Mouse (Mus musculus): ENCODE results near the gene March4. TPM values are rescaled to one million over a fixed set of nuclear protein-coding genes. Genes with fewer than 3 reads are reported as not detected.

Gene March4
- polyA plus RNA-seq, 1 experiment from 2014 or later = not detected

DNA sequence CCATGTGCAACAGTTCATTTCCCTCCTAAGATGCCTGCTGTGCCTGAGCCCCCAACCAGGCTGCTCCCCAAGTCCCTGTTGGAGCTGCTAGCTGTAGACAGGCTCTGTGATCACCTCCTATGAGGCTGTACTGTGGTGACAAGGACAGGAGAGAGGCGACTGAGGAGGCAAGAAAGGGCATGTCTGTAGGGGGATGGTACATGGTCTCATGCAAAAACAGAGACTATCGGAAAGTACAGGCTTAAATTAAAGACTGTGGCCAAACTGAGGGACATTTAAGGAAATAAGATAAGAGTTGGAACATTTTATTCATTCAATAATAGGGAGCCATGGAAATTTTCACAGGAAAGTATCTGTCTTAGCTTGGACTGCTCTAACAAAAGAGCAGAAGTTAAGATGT lies 29.1 kb downstream of the March4 start:
- H3K4me2 ChIP-seq (replicated peaks; ENCODE audit: low read depth, low read length) = no peak overlapping the region
- H3K4me3 ChIP-seq (ENCODE audit: low read length) = no peak overlapping the region
- no peak overlapping the region for H3K9ac ChIP-seq (ENCODE audit: low read depth, low read length)
- no peak for ATAC-seq (ENCODE audit: low FRiP score, low TSS enrichment)
- no peaks in the 10 kb centered on the region for H3K4me1 ChIP-seq (ENCODE audit: control insufficient read depth, insufficient read depth, low read length)
- H3K36me3 ChIP-seq (ENCODE audit: control insufficient read depth, insufficient read depth, low read length) = no peaks in the 10 kb centered on the region
- no peaks in the 10 kb centered on the region for H3K27me3 ChIP-seq (ENCODE audit: control insufficient read depth, insufficient read depth, low read length)
- WGBS = 72% methylated on average over 2 of the region's 2 CpGs
- H3K27ac ChIP-seq (ENCODE audit: low read depth, low read length) = no peak overlapping the region
- no peaks in the 10 kb centered on the region for H3K9me3 ChIP-seq (ENCODE audit: control insufficient read depth, low read length)

DNA sequence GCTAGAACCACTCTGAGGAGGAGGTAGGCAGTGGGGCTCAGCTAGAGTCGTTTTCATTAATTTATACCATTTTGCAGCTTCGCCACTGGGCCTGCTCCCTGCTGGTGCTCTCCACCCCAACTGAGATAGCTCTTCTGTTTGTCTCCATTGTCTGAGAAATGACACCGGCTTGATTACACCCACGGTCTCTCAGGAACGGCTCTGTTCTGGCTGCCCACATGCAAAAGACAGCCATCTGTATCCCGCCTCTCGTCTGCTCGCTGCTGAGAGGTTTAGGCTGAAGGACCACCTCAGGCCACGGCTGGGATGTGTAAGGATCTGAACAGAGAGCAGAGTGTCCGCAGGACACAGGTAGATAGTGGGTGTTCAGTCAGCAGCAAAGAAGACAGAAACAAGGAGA lies 30.5 kb downstream of the March4 start:
- no peaks in the 10 kb centered on the region for H3K4me1 ChIP-seq (ENCODE audit: control insufficient read depth, insufficient read depth, low read length)
- no peaks in the 10 kb centered on the region for H3K36me3 ChIP-seq (ENCODE audit: control insufficient read depth, insufficient read depth, low read length)
- H3K9me3 ChIP-seq (ENCODE audit: control insufficient read depth, low read length) = no peaks in the 10 kb centered on the region
- H3K27me3 ChIP-seq (ENCODE audit: control insufficient read depth, insufficient read depth, low read length) = no peaks in the 10 kb centered on the region
- H3K4me3 ChIP-seq (ENCODE audit: low read length) = no peak overlapping the region
- H3K27ac ChIP-seq (ENCODE audit: low read depth, low read length) = no peak overlapping the region
- H3K4me2 ChIP-seq (replicated peaks; ENCODE audit: low read depth, low read length) = no peak overlapping the region
- H3K9ac ChIP-seq (ENCODE audit: low read depth, low read length) = no peak overlapping the region
- ATAC-seq (ENCODE audit: low FRiP score, low TSS enrichment) = no peak
- 53% methylated on average over 10 of the region's 10 CpGs for WGBS

DNA sequence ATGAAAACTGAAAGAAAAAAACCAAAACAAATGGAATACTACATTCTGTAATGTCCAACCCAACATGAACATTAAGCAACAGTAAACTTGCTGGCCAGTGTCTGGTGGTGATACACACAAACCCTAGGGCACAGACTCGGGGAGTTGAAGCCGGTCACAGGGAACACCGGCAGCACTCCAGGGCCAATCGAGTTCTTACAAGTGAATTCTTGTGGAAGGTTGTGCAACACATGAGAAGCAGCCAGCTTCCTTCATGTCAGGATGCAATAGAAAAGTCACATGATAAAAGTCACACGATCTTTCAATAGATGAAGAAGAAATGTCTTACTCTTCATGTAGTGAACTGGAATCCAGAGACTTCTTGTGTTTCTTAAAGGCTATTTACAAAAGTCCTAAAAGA lies 39.1 kb downstream of the March4 start:
- no peak overlapping the region for H3K4me3 ChIP-seq (ENCODE audit: low read length)
- no peaks in the 10 kb centered on the region for H3K27me3 ChIP-seq (ENCODE audit: control insufficient read depth, insufficient read depth, low read length)
- WGBS = 88% methylated on average over 5 of the region's 5 CpGs
- no peak overlapping the region for H3K4me2 ChIP-seq (replicated peaks; ENCODE audit: low read depth, low read length)
- no peaks in the 10 kb centered on the region for H3K9me3 ChIP-seq (ENCODE audit: control insufficient read depth, low read length)
- no peak for ATAC-seq (ENCODE audit: low FRiP score, low TSS enrichment)
- H3K36me3 ChIP-seq (ENCODE audit: control insufficient read depth, insufficient read depth, low read length) = no peaks in the 10 kb centered on the region
- H3K9ac ChIP-seq (ENCODE audit: low read depth, low read length) = no peak overlapping the region
- no peaks in the 10 kb centered on the region for H3K4me1 ChIP-seq (ENCODE audit: control insufficient read depth, insufficient read depth, low read length)
- no peak overlapping the region for H3K27ac ChIP-seq (ENCODE audit: low read depth, low read length)

DNA sequence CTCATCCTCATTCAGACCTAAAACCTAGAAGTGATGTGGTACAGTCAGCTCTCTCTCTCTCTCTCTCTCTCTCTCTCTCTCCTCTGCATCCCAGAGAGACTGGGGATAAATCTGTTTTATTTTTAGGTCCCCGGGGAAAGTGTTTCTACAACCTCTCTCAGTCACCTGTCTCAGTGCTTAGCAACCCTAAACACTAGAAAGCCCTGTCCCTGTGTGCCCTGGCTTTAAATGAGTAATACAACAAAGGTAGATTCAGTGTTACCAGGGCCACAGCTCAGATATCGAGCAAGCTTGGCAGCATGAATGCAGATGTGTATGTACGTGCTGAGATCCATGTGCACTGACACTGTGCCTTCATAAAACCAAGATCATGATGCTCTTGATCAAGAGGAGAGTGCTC lies 43.3 kb downstream of the March4 start:
- no peak overlapping the region for H3K4me3 ChIP-seq (ENCODE audit: low read length)
- no peak overlapping the region for H3K9ac ChIP-seq (ENCODE audit: low read depth, low read length)
- no peaks in the 10 kb centered on the region for H3K9me3 ChIP-seq (ENCODE audit: control insufficient read depth, low read length)
- ATAC-seq (ENCODE audit: low FRiP score, low TSS enrichment) = no peak
- WGBS = 86% methylated on average over 3 of the region's 3 CpGs
- H3K4me2 ChIP-seq (replicated peaks; ENCODE audit: low read depth, low read length) = no peak overlapping the region
- no peaks in the 10 kb centered on the region for H3K27me3 ChIP-seq (ENCODE audit: control insufficient read depth, insufficient read depth, low read length)
- no peaks in the 10 kb centered on the region for H3K4me1 ChIP-seq (ENCODE audit: control insufficient read depth, insufficient read depth, low read length)
- H3K36me3 ChIP-seq (ENCODE audit: control insufficient read depth, insufficient read depth, low read length) = no peaks in the 10 kb centered on the region
- no peak overlapping the region for H3K27ac ChIP-seq (ENCODE audit: low read depth, low read length)

DNA sequence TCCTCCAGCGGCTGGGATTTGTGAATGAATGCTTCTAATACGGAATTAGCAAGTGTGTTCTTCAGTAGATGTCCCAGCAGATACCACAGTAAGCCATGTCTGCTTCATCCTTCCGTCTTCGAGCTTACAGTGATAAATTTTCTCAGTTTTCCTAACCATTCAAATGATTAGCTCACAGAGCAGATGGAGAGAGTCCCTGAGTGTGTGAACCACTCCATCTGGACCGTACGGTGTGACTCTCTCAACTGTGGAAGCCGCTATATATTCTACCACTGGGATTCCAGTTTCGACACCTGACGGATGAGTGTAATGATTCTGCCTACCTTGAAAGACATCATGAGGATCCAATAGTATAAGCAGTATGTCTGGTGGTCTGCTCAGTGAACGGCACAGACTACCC lies 44.1 kb downstream of the March4 start:
- no peak overlapping the region for H3K9ac ChIP-seq (ENCODE audit: low read depth, low read length)
- H3K4me1 ChIP-seq (ENCODE audit: control insufficient read depth, insufficient read depth, low read length) = no peaks in the 10 kb centered on the region
- no peak overlapping the region for H3K27ac ChIP-seq (ENCODE audit: low read depth, low read length)
- H3K9me3 ChIP-seq (ENCODE audit: control insufficient read depth, low read length) = no peaks in the 10 kb centered on the region
- no peaks in the 10 kb centered on the region for H3K27me3 ChIP-seq (ENCODE audit: control insufficient read depth, insufficient read depth, low read length)
- H3K4me3 ChIP-seq (ENCODE audit: low read length) = no peak overlapping the region
- 84% methylated on average over 10 of the region's 10 CpGs for WGBS
- H3K36me3 ChIP-seq (ENCODE audit: control insufficient read depth, insufficient read depth, low read length) = no peaks in the 10 kb centered on the region
- no peak for ATAC-seq (ENCODE audit: low FRiP score, low TSS enrichment)
- H3K4me2 ChIP-seq (replicated peaks; ENCODE audit: low read depth, low read length) = no peak overlapping the region

DNA sequence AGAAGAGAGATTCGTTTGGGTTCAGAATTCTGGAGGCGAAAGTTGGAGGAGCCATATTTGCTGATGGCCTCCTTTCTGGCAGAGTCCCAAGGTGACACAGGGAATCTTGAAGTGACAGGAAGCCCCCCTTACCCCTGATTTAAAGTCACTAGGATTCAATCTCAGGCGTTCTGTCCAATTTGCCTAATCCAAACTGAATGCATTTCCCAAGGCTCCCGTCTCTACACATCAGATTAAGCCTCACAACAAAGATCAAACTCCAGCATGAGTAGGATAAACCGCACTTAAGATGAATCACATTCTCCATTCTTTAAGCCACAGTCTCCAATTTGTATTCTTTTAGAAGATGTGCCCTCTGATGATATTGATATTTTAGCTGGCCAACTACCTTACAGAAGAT lies 45.4 kb downstream of the March4 start:
- H3K4me2 ChIP-seq (replicated peaks; ENCODE audit: low read depth, low read length) = no peak overlapping the region
- H3K9ac ChIP-seq (ENCODE audit: low read depth, low read length) = no peak overlapping the region
- H3K4me1 ChIP-seq (ENCODE audit: control insufficient read depth, insufficient read depth, low read length) = no peaks in the 10 kb centered on the region
- H3K27ac ChIP-seq (ENCODE audit: low read depth, low read length) = no peak overlapping the region
- no peaks in the 10 kb centered on the region for H3K36me3 ChIP-seq (ENCODE audit: control insufficient read depth, insufficient read depth, low read length)
- WGBS = 80% methylated on average over 5 of the region's 5 CpGs
- ATAC-seq (ENCODE audit: low FRiP score, low TSS enrichment) = no peak
- H3K4me3 ChIP-seq (ENCODE audit: low read length) = no peak overlapping the region
- H3K27me3 ChIP-seq (ENCODE audit: control insufficient read depth, insufficient read depth, low read length) = no peaks in the 10 kb centered on the region
- H3K9me3 ChIP-seq (ENCODE audit: control insufficient read depth, low read length) = no peaks in the 10 kb centered on the region

DNA sequence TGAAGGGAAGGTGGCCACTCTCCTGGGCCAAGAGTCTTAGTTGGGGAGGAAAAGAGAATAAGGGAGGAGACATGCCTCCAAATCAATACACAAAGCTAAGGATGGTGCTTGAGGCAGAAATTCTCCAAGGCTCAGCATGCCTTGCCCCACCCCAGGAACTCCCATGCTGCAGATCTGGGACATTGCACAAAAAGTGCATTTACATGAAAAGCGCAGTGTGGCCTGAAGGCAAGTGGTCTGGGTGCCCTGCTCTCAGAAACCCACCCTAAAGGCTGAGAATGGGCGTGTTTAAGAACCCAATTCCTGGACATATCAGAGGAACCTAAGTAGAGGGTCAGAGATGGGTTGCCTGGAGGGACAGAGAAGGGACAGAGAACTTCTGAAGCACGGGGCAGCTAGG lies 45.9 kb downstream of the March4 start:
- no peaks in the 10 kb centered on the region for H3K9me3 ChIP-seq (ENCODE audit: control insufficient read depth, low read length)
- H3K4me1 ChIP-seq (ENCODE audit: control insufficient read depth, insufficient read depth, low read length) = no peaks in the 10 kb centered on the region
- no peaks in the 10 kb centered on the region for H3K36me3 ChIP-seq (ENCODE audit: control insufficient read depth, insufficient read depth, low read length)
- no peaks in the 10 kb centered on the region for H3K27me3 ChIP-seq (ENCODE audit: control insufficient read depth, insufficient read depth, low read length)
- no peak overlapping the region for H3K9ac ChIP-seq (ENCODE audit: low read depth, low read length)
- H3K27ac ChIP-seq (ENCODE audit: low read depth, low read length) = no peak overlapping the region
- H3K4me2 ChIP-seq (replicated peaks; ENCODE audit: low read depth, low read length) = no peak overlapping the region
- WGBS = 88% methylated on average over 3 of the region's 3 CpGs
- H3K4me3 ChIP-seq (ENCODE audit: low read length) = no peak overlapping the region
- ATAC-seq (ENCODE audit: low FRiP score, low TSS enrichment) = no peak

DNA sequence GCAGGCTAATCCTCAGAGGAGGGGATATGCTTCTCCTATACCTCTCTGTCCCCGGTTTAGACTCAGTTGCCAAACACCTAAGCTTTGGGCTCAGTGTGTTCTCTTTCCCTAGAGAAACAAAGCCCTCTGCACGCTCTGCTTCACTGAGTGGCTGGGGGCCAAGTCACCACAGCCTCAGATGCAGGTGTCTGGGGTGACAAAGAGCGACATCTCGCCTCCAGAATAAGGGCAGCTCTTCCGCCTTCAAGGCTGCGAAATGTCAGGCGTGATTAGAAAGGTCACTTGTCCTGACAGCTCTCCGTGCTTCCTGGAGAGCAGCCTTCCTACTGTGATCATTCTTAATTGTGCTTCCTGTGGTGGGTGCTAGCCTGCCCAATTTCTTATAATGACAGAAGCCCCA lies 46.5 kb downstream of the March4 start:
- no peak overlapping the region for H3K27ac ChIP-seq (ENCODE audit: low read depth, low read length)
- no peak overlapping the region for H3K9ac ChIP-seq (ENCODE audit: low read depth, low read length)
- ATAC-seq (ENCODE audit: low FRiP score, low TSS enrichment) = no peak
- H3K9me3 ChIP-seq (ENCODE audit: control insufficient read depth, low read length) = no peaks in the 10 kb centered on the region
- H3K4me3 ChIP-seq (ENCODE audit: low read length) = no peak overlapping the region
- H3K36me3 ChIP-seq (ENCODE audit: control insufficient read depth, insufficient read depth, low read length) = no peaks in the 10 kb centered on the region
- no peaks in the 10 kb centered on the region for H3K4me1 ChIP-seq (ENCODE audit: control insufficient read depth, insufficient read depth, low read length)
- no peaks in the 10 kb centered on the region for H3K27me3 ChIP-seq (ENCODE audit: control insufficient read depth, insufficient read depth, low read length)
- 11% methylated on average over 8 of the region's 8 CpGs for WGBS
- H3K4me2 ChIP-seq (replicated peaks; ENCODE audit: low read depth, low read length) = no peak overlapping the region

DNA sequence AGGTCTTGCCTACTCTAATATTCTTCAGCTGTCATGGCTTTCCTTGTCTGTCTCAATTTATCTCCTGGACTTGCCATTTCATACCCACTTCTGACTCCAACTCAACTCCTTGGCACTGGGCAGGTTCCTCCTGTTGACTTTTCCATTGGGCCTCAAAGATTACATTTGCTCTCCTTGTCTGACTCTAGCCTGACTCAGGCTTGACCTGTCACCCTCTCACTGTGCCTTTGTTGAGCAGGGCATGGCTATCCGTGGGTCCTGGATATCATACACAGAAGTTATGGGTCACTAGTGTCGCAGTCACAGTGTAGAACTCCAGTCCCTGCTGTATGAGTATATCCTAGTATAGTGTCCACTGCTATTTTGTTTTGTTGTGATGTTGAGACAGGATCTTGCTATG lies 60.1 kb downstream of the March4 start:
- Histone ChIP-seq H3K27ac (ENCODE audit: low read depth, low read length) (no peak overlapping the region), H3K9me3 (ENCODE audit: control insufficient read depth, low read length) (no peaks in the 10 kb centered on the region), H3K4me1 (ENCODE audit: control insufficient read depth, insufficient read depth, low read length) (no peaks in the 10 kb centered on the region), H3K4me3 (ENCODE audit: low read length) (no peak overlapping the region), H3K36me3 (ENCODE audit: control insufficient read depth, insufficient read depth, low read length) (no peaks in the 10 kb centered on the region), H3K9ac (ENCODE audit: low read depth, low read length) (no peak overlapping the region), H3K4me2 (replicated peaks; ENCODE audit: low read depth, low read length) (no peak overlapping the region), H3K27me3 (ENCODE audit: control insufficient read depth, insufficient read depth, low read length) (no peaks in the 10 kb centered on the region)
- ATAC-seq (ENCODE audit: low FRiP score, low TSS enrichment) = no peak
- 90% methylated on average over 2 of the region's 2 CpGs for WGBS

DNA sequence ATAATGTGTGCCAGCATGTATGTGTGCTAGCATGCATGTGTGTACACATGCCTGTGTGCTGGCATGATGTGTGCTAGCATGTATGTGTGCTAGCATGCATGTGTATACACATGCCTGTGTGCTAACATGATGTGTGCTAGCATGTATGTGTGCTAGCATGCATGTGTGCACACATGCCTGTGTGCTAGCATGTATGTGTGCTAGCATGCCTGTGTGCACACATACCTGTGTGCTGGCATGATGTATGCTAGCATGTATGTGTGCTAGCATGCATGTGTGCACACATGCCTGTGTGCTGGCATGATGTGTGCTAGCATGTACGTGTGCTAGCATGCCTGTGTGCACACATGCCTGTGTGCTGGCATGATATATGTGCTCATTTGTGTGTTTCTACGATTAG lies 67.7 kb downstream of the March4 start:
- no peak overlapping the region for H3K9ac ChIP-seq (ENCODE audit: low read depth, low read length)
- H3K27me3 ChIP-seq (ENCODE audit: control insufficient read depth, insufficient read depth, low read length) = no peaks in the 10 kb centered on the region
- no peaks in the 10 kb centered on the region; the same call in 1 of the 2 replicates for H3K9me3 ChIP-seq (ENCODE audit: control insufficient read depth, low read length)
- ATAC-seq (ENCODE audit: low FRiP score, low TSS enrichment) = no peak
- H3K36me3 ChIP-seq (ENCODE audit: control insufficient read depth, insufficient read depth, low read length) = no peaks in the 10 kb centered on the region
- no peak overlapping the region for H3K4me3 ChIP-seq (ENCODE audit: low read length)
- no peak overlapping the region for H3K27ac ChIP-seq (ENCODE audit: low read depth, low read length)
- H3K4me2 ChIP-seq (replicated peaks; ENCODE audit: low read depth, low read length) = no peak overlapping the region
- WGBS = 85% methylated on average over 2 of the region's 2 CpGs
- H3K4me1 ChIP-seq (ENCODE audit: control insufficient read depth, insufficient read depth, low read length) = no peaks in the 10 kb centered on the region
